Mouse (Mus musculus) limb, embryonic 11.5 days (tissue): ENCODE results near the gene Irs3. TPM values are rescaled to one million over a fixed set of nuclear protein-coding genes. Genes with fewer than 3 reads are reported as not detected.

Experiments
- ATAC-seq: fragments of 200-750 bp; cut with Nextera tagmentation; 2 replicates; pipeline ENCODE4 v1.8.0; 2017; ENCODE audit warnings: low read depth; ENCODE audit not compliant: insufficient number of reproducible peaks, low FRiP score, low TSS enrichment
- DNase-seq: peaks from one replicate; pipeline ENCODE4 v3.0.0-alpha.2; 2015; ENCODE audit warnings: low spot score
- H3K27ac ChIP-seq: fragments of 300-500 bp; sonication (generic); replicated peaks from 2 replicates; pipeline ENCODE4 v1.5.1; 2014; ENCODE audit warnings: low read depth, mild to moderate bottlenecking, low read length
- H3K27me3 ChIP-seq: fragments of 300-500 bp; sonication (generic); 2 replicates; pipeline ENCODE4 v1.6.1; 2014; ENCODE audit warnings: mild to moderate bottlenecking, low read length, mixed read lengths; ENCODE audit not compliant: control insufficient read depth, insufficient read depth
- H3K36me3 ChIP-seq: fragments of 300-500 bp; sonication (generic); 2 replicates; pipeline ENCODE4 v1.6.1; 2014; ENCODE audit warnings: mild to moderate bottlenecking, low read length, moderate library complexity, mixed read lengths; ENCODE audit not compliant: control insufficient read depth, insufficient read depth
- H3K4me1 ChIP-seq: fragments of 300-500 bp; sonication (generic); 2 replicates; pipeline ENCODE4 v1.6.1; 2014; ENCODE audit warnings: low read length, mixed read lengths; ENCODE audit not compliant: control insufficient read depth, insufficient read depth
- H3K4me2 ChIP-seq: fragments of 300-500 bp; sonication (generic); 2 replicates; pipeline ENCODE4 v1.6.1; 2014; ENCODE audit warnings: low read depth, mild to moderate bottlenecking, moderate library complexity; ENCODE audit not compliant: severe bottlenecking
- H3K4me3 ChIP-seq: fragments of 300-500 bp; sonication (generic); 2 replicates; pipeline ENCODE4 v1.5.1; 2014; ENCODE audit warnings: low read depth, low read length
- H3K9ac ChIP-seq: fragments of 300-500 bp; sonication (generic); 2 replicates; pipeline ENCODE4 v1.6.1; 2014; ENCODE audit warnings: mild to moderate bottlenecking, low read length
- H3K9me3 ChIP-seq: fragments of 300-500 bp; sonication (generic); 2 replicates; pipeline ENCODE4 v1.6.1; 2016; ENCODE audit warnings: low read length; ENCODE audit not compliant: control insufficient read depth
- WGBS: fragments of 180-500 bp; shearing (Covaris S2); extraction: QIAGEN DNeasy Blood & Tissue Kit; methylation state at CpG from one replicate; pipeline ENCODE4 v1.1.7; 2014; 5-methylcytosine and 5-hydroxymethylcytosine counted together
- polyA plus RNA-seq: library from polyadenylated mRNA; unstranded; fragments of >200 nt; fragmentation: Nextera tagmentation; extraction: Ambion mirVana; gene quantifications from 2 replicates; pipeline ENCODE4 v1.2.1, GENCODE M21; 2014

The Irs3 gene
- polyA plus RNA-seq, 1 experiment from 2014 or later: 0.47 TPM

DNA sequence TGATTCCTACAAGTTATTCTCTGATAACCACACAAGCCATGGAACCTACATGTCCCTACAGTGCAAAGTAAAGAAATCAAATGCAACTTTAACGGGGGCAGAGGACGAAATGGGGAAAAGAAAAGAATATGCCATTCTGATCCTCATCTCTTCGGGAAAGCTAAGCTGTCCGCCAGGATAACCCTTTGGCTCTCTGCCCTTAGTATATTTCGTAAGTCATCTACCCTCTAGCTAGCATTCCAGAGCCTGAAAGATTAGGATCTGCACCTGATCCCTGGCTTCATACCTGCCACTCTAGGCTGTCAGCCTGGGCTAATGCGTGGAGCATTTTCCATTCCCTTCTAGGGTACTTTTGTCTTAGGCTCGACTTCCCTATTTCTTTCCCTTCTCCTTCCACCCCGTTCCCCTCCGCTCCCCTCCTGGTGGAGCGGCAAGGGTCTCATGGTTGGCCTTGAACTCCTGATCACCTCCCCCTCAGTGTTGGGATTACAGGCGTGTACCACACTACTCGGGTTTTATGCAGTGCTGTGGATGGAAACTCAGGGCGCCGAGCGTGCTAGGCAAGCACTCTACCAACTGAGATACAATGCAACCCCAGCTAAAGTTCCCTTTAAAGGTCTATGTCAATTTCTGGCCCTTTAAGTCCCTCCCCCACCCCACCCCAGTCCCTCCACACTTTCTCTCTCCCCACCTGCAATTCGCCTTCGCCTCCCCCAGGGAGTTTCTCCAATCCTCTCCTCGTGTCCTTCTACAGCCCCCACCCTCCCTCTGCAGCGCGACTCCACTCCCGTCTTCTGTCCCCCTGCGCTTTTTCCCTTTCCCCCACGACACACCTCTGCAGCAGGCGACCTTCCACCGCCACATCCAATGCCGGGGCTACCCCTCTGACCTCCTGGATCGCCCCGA, 38.1 kb upstream of the Irs3 start:
- ATAC-seq: no peak

DNA sequence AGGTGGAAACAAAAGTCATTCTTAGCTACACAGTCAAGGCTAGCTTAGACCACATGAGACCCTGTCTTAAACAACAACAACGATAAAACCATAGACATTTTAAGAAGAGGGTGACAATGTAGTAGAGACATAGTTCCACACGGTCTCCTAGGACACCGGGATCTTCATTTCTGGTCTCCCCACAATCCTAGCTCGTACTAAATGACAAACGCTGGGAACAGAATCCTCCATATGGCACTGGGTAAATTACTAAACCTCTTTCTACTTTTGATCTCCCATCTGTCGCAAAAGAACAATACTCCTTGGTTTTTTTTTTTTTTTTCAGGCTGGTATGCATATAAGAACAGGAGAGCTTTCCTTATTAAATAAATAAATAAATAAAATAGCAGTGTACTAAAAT, 37.0 kb upstream of the Irs3 start:
- ATAC-seq (no peak), DNase-seq (no peak)
- Histone ChIP-seq H3K4me2 (no peak overlapping the region), H3K27ac (no peak overlapping the region), H3K27me3 (no peaks in the 10 kb centered on the region), H3K4me1 (0 out of 2 replicates have a peak, but pooled peaks cover 6% of the 10 kb centered on the region), H3K4me3 (no peak overlapping the region), H3K9me3 (no peaks in the 10 kb centered on the region), H3K36me3 (no peaks in the 10 kb centered on the region), H3K9ac (no peak overlapping the region)
- WGBS: 92% methylated on average over 6 of the region's 6 CpGs

More for the DNA sequence above, 38.1 kb upstream of the Irs3 start:
- Histone ChIP-seq H3K4me3 (peak overlapping the region; percentile 64), H3K4me2 (peak overlapping the region; percentile 63), H3K27ac (no peak overlapping the region), H3K36me3 (no peaks in the 10 kb centered on the region), H3K27me3 (no peaks in the 10 kb centered on the region), H3K9ac (peak overlapping the region; percentile 61), H3K9me3 (no peaks in the 10 kb centered on the region), H3K4me1 (0 out of 2 replicates have a peak, but pooled peaks cover 6% of the 10 kb centered on the region)
- DNase-seq: no peak
- 16% methylated on average over 28 of the region's 28 CpGs for WGBS

DNA sequence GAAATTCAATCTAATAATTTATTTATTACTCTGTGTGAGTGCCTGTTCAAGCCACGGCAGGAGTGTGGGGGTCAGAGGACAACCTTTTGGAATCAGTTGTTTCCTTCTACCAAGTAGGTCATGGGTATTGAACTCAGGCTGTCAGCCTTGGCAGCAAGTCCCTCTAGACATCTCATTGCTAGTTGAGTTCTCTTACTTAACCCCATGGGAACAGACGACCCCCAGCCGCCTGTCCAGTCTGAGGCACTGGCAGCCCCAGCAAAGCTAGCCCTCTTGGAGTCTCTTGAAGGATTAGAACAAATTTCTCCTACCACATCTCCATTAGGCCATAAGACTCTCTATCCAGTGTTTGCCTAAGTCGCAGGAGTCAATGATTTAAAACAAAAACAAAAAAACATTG, 34.2 kb upstream of the Irs3 start:
- H3K4me3 ChIP-seq: no peak overlapping the region
- H3K4me1 ChIP-seq: 0 out of 2 replicates have a peak, but pooled peaks cover 6% of the 10 kb centered on the region
- DNase-seq (no peak), ATAC-seq (no peak)
- no peaks in the 10 kb centered on the region; the same call in 1 of the 2 replicates for H3K36me3 ChIP-seq
- H3K9ac ChIP-seq: no peak overlapping the region
- 88% methylated on average over 4 of the region's 4 CpGs for WGBS
- no peaks in the 10 kb centered on the region for H3K9me3 ChIP-seq
- no peak overlapping the region for H3K4me2 ChIP-seq
- H3K27me3 ChIP-seq: no peaks in the 10 kb centered on the region
- H3K27ac ChIP-seq: no peak overlapping the region

DNA sequence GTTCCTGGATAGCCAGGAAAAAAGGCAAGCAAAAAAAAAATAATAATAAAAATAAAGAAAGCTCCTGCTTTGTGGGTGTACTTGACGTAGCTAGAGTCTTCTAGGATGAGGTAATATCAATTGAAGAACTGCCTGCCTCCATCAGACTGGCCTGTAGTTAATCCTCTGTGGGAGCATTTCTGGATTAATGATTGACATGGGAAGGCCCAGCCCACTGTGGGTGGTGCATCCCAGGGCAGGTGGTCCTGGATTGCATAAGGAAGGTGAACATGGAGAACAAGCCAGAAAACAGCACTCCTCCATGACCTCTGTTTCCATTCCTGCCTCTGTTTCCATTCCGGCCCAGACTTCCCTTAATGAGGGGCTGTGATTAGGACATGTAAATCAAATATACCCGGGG, 33.2 kb upstream of the Irs3 start:
- no peaks in the 10 kb centered on the region for H3K27me3 ChIP-seq
- H3K4me3 ChIP-seq: no peak overlapping the region
- 0 out of 2 replicates have a peak, but pooled peaks cover 6% of the 10 kb centered on the region for H3K4me1 ChIP-seq
- WGBS: 84% methylated on average over 3 of the region's 3 CpGs
- no peak overlapping the region for H3K9ac ChIP-seq
- no peak for ATAC-seq
- no peaks in the 10 kb centered on the region; the same call in 1 of the 2 replicates for H3K36me3 ChIP-seq
- H3K4me2 ChIP-seq: no peak overlapping the region
- no peak for DNase-seq
- no peaks in the 10 kb centered on the region for H3K9me3 ChIP-seq
- no peak overlapping the region for H3K27ac ChIP-seq

DNA sequence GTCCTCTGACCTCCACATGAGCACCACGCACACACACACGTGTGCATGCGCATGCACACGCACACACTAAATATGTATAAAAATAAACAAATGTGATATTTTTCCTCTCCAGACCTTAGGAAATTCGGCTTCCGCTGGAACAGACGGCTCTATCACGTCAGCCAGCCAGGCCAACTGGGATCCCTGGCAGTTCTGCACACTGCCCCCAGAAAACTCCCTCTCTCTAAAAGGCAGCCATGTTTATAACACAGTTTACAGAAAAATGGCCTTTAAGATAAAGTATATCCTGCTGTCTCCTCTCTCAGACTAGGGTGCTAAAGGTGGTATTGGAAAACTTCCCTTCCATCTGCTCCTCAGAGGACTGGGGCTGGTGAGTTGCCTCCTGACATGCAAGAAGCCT, 32.3 kb upstream of the Irs3 start:
- Histone ChIP-seq H3K27me3 (no peaks in the 10 kb centered on the region), H3K27ac (no peak overlapping the region), H3K9ac (no peak overlapping the region), H3K9me3 (no peaks in the 10 kb centered on the region), H3K4me1 (0 out of 2 replicates have a peak, but pooled peaks cover 2% of the 10 kb centered on the region), H3K4me2 (no peak overlapping the region), H3K36me3 (no peaks in the 10 kb centered on the region; the same call in 1 of the 2 replicates), H3K4me3 (no peak overlapping the region)
- ATAC-seq (no peak), DNase-seq (no peak)
- 96% methylated on average over 8 of the region's 8 CpGs for WGBS

DNA sequence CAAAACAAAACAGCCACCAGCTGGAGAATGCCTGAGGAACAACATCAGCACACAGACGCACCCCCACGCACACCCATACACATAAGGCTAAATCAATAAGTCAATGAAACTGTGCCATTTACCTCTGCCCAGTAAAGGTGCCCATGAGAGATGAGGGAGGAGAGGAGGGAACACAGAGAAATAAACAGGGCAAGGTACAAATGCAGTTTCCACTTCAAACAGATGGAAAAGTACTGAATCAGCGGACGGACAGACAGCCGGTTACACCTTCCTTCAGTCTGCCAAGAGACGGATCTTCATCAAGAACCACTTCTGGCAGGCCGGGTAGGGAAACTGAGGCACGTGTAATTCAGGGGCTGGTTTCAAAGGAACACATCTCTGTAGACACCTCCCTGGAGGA, 29.3 kb upstream of the Irs3 start:
- H3K4me2 ChIP-seq: no peak overlapping the region
- no peaks in the 10 kb centered on the region for H3K9me3 ChIP-seq
- H3K36me3 ChIP-seq: no peaks in the 10 kb centered on the region; the same call in 1 of the 2 replicates
- no peak overlapping the region for H3K27ac ChIP-seq
- ATAC-seq (no peak), DNase-seq (no peak)
- 93% methylated on average over 8 of the region's 8 CpGs for WGBS
- H3K4me1 ChIP-seq: peaks cover 6% of the 10 kb centered on the region
- no peaks in the 10 kb centered on the region for H3K27me3 ChIP-seq
- H3K4me3 ChIP-seq: no peak overlapping the region
- no peak overlapping the region for H3K9ac ChIP-seq

DNA sequence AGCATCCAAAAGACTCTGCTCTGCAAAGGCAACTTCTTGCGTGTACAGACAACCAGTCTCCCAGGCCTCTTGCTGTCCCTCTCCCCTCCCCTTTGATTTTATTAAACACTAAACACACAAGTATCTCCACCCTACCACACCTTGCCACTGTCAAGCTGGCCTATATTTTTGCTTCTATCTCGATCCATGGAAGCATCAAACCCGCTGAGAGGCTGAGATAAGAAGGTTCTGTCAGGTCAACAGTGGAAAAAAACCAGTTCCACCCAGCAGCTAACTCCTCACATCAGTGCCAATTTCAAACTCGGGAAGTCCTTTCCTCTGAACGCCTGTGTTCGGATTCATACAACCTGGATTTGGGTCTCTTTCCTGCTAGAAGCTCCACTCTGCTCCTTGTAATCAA, 27.5 kb upstream of the Irs3 start:
- ATAC-seq: no peak
- WGBS: 89% methylated on average over 6 of the region's 6 CpGs
- H3K36me3 ChIP-seq: no peaks in the 10 kb centered on the region; the same call in 1 of the 2 replicates

DNA sequence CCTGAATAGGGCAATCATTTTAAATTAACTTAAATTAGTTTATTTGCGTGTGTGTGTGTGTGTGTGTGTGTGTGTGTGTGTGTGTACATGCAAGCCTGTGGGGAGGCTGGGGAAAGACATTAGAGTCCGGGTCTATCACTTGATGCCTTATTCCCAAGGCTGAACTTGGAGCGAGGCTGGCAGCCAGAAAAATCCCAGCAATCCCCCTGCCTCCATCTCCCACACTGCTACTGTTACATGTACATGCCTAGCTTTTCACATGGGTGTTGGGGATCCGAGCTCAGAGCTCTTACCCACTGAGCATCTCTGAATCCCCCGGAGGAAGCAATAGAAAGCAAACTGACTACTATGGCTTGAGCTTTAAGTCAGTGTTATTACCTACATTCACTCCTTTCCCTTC, 26.8 kb upstream of the Irs3 start:
- ATAC-seq (no peak), DNase-seq (no peak)
- H3K27ac ChIP-seq: no peak overlapping the region

More for the DNA sequence above, 27.5 kb upstream of the Irs3 start:
- Histone ChIP-seq H3K27ac (no peak overlapping the region), H3K27me3 (no peaks in the 10 kb centered on the region), H3K4me1 (peaks cover 6% of the 10 kb centered on the region), H3K9me3 (no peaks in the 10 kb centered on the region), H3K4me3 (no peak overlapping the region), H3K4me2 (no peak overlapping the region), H3K9ac (no peak overlapping the region)
- DNase-seq: no peak

More for the DNA sequence above, 26.8 kb upstream of the Irs3 start:
- WGBS: 85% methylated on average over 5 of the region's 5 CpGs
- no peak overlapping the region for H3K4me2 ChIP-seq
- no peaks in the 10 kb centered on the region; the same call in 1 of the 2 replicates for H3K36me3 ChIP-seq
- H3K4me1 ChIP-seq: peaks cover 6% of the 10 kb centered on the region
- no peaks in the 10 kb centered on the region for H3K27me3 ChIP-seq
- no peaks in the 10 kb centered on the region for H3K9me3 ChIP-seq
- no peak overlapping the region for H3K9ac ChIP-seq
- H3K4me3 ChIP-seq: no peak overlapping the region
